Mouse (Mus musculus): ENCODE results near the gene Syt10. TPM values are rescaled to one million over a fixed set of nuclear protein-coding genes. Genes with fewer than 3 reads are reported as not detected.
"Not testable (repeated sequence)": the region's sequence is repeated elsewhere in the genome, so short reads cannot be mapped to it uniquely, and the experiment has no call there.

Syt10 gene
- not detected in 2 replicates for polyA plus RNA-seq (2014; fragmentation: Nextera tagmentation; extraction: Ambion mirVana)

DNA sequence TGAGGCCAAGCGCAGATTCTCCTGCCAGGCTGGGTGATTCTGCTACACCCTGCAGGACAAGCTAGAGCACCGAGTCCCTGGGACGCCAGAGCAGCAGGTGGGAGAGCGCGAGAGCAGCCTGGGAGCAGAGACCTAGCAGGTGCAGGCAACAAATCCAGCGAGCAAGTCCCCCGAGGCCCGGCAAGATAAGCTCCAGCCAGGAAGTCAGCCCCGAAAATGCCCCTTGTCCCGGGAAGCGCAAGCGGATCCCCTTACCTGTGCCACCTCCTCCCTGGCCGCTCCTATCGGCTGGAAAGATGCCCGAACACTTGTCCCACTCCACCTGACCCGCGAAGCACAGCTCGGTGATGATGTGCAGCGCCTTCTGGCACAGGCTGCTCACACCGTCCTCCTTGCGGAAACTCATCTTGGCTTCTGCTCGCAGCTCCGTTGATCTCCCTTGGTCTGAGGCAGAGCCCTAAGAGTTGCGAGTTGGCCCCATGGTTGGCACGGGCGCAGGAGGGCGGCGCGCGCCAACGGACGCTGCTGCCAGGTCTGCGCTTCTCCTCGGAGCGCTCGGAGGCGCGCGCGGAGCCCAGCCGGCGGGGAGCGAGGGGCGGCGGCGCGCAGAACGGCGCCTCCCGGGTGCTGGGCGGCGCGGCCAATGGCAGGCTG is at the start of gene Syt10:
TSS of gene Syt10 (minus strand) at position 497 of the 654 bp plus-strand sequence.
- 1% methylated on average over 53 of the region's 53 CpGs for WGBS
- Histone ChIP-seq H3K27me3 (ENCODE audit: control insufficient read depth, insufficient read depth, low read length) (peaks cover 37% of the 10 kb centered on the region), H3K4me2 (replicated peaks; ENCODE audit: low read depth, low read length) (peak within 1 kb of the TSS; percentile 69), H3K4me3 (ENCODE audit: low read length) (peak within 1 kb of the TSS; percentile 43), H3K9me3 (ENCODE audit: control insufficient read depth, low read length) (no peaks in the 10 kb centered on the region), H3K36me3 (ENCODE audit: control insufficient read depth, insufficient read depth, low read length) (no peaks in the 10 kb centered on the region), H3K4me1 (ENCODE audit: control insufficient read depth, insufficient read depth, low read length) (no peaks in the 10 kb centered on the region), H3K27ac (ENCODE audit: low read depth, low read length) (no peak within 1 kb of the TSS), H3K9ac (ENCODE audit: low read depth, low read length) (no peak within 1 kb of the TSS)
- peak; percentile 77; the same call in 1 of the 2 replicates for ATAC-seq (ENCODE audit: low FRiP score, low TSS enrichment)

DNA sequence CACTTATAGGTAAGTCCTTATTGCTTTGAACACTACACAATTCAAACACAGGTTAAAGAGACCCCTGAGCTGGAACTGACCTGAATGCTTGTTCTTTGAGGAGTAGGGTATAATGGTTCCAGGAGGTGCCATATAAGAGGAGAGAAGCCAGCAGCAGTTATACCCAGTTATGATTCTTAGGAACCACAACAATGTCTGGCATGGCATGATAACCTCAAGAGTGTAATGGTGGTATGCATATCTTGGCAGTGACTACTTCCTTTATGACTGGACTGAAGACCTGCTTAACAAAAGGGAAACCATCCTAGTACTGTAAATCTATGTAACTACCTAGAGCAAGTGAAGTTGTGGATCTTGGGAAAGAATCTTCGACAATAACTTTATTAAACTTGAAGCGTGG is 42.1 kb upstream of the Syt10 start:
- ATAC-seq (ENCODE audit: low FRiP score, low TSS enrichment) = no peak
- no peaks in the 10 kb centered on the region for H3K4me1 ChIP-seq (ENCODE audit: control insufficient read depth, insufficient read depth, low read length)
- H3K27me3 ChIP-seq (ENCODE audit: control insufficient read depth, insufficient read depth, low read length) = no peaks in the 10 kb centered on the region
- WGBS = 93% methylated on average over 2 of the region's 2 CpGs
- no peak overlapping the region for H3K4me3 ChIP-seq (ENCODE audit: low read length)
- H3K9me3 ChIP-seq (ENCODE audit: control insufficient read depth, low read length) = no peaks in the 10 kb centered on the region
- H3K9ac ChIP-seq (ENCODE audit: low read depth, low read length) = no peak overlapping the region
- H3K36me3 ChIP-seq (ENCODE audit: control insufficient read depth, insufficient read depth, low read length) = no peaks in the 10 kb centered on the region
- no peak overlapping the region for H3K27ac ChIP-seq (ENCODE audit: low read depth, low read length)
- no peak overlapping the region for H3K4me2 ChIP-seq (replicated peaks; ENCODE audit: low read depth, low read length)

DNA sequence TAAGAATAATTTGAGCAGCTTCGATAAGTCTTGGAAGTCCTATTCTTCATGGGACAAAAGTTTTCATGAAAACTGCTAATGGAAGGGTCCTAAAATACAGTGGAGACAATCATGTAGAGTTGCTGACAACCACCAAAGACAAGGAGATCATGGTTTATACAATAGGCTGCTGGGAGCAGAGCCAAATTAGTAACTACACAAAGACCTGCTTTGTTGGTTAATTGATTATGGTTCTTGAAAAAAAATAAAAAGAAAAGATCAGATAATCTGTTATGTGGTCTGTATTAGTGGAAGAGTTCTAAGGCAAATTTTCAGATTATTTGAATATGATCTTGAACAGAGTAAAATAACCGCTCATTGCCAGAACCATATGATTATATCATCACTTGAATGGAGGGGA is 37.3 kb upstream of the Syt10 start:
- no peak overlapping the region for H3K27ac ChIP-seq (ENCODE audit: low read depth, low read length)
- H3K4me1 ChIP-seq (ENCODE audit: control insufficient read depth, insufficient read depth, low read length) = no peaks in the 10 kb centered on the region
- H3K9ac ChIP-seq (ENCODE audit: low read depth, low read length) = no peak overlapping the region
- H3K27me3 ChIP-seq (ENCODE audit: control insufficient read depth, insufficient read depth, low read length) = no peaks in the 10 kb centered on the region
- 96% methylated on average over 2 of the region's 2 CpGs for WGBS
- H3K4me2 ChIP-seq (replicated peaks; ENCODE audit: low read depth, low read length) = no peak overlapping the region
- ATAC-seq (ENCODE audit: low FRiP score, low TSS enrichment) = no peak
- no peaks in the 10 kb centered on the region for H3K36me3 ChIP-seq (ENCODE audit: control insufficient read depth, insufficient read depth, low read length)
- H3K4me3 ChIP-seq (ENCODE audit: low read length) = no peak overlapping the region
- H3K9me3 ChIP-seq (ENCODE audit: control insufficient read depth, low read length) = no peaks in the 10 kb centered on the region

DNA sequence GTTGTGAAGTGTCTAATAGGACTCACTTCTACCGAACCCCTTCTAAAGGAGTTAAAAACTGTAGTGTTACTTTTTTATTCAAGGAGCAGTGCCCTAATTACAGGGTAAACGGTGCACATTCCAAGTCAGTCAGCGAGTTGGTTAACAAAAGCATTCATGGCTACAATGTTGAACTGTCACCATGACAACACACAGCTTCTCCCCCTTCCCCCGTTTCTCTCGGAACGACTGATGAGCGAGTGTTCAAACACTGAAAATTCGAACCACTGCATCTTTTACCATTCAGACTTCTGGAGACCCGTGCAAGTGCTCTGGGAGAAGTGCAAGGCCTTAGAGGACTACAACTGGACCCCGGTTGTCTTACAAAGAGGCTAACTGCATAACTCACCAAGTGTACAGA is 25.6 kb downstream of the Syt10 start:
- Histone ChIP-seq H3K4me1 (ENCODE audit: control insufficient read depth, insufficient read depth, low read length) (no peaks in the 10 kb centered on the region), H3K36me3 (ENCODE audit: control insufficient read depth, insufficient read depth, low read length) (no peaks in the 10 kb centered on the region), H3K27ac (ENCODE audit: low read depth, low read length) (no peak overlapping the region), H3K9ac (ENCODE audit: low read depth, low read length) (no peak overlapping the region), H3K9me3 (ENCODE audit: control insufficient read depth, low read length) (no peaks in the 10 kb centered on the region), H3K4me3 (ENCODE audit: low read length) (no peak overlapping the region), H3K27me3 (ENCODE audit: control insufficient read depth, insufficient read depth, low read length) (no peaks in the 10 kb centered on the region), H3K4me2 (replicated peaks; ENCODE audit: low read depth, low read length) (no peak overlapping the region)
- WGBS = 73% methylated on average over 10 of the region's 10 CpGs
- no peak for ATAC-seq (ENCODE audit: low FRiP score, low TSS enrichment)

DNA sequence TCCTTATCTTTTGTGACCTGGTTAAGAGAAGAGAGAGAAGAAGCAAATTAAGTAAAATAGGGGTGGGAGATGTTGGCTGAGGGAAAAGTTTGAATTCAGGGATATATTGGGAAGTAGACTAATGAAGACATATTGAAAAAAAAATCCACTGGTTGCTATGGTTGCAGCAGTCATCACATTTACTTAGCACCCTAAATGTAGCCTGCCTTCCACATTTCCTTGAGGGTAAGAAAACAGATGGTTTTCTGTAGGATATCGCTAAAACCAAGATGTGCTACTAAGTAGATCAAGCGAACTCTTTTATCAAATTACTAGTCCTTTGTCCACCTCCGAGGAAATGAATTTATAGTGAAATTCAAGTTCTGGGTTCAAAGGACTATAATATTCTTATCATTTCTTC is 37.2 kb downstream of the Syt10 start:
- 96% methylated on average over 3 of the region's 3 CpGs for WGBS
- no peak for ATAC-seq (ENCODE audit: low FRiP score, low TSS enrichment)
- Histone ChIP-seq H3K27ac (ENCODE audit: low read depth, low read length) (no peak overlapping the region), H3K36me3 (ENCODE audit: control insufficient read depth, insufficient read depth, low read length) (no peaks in the 10 kb centered on the region), H3K4me1 (ENCODE audit: control insufficient read depth, insufficient read depth, low read length) (no peaks in the 10 kb centered on the region), H3K4me2 (replicated peaks; ENCODE audit: low read depth, low read length) (no peak overlapping the region), H3K9me3 (ENCODE audit: control insufficient read depth, low read length) (no peaks in the 10 kb centered on the region), H3K27me3 (ENCODE audit: control insufficient read depth, insufficient read depth, low read length) (no peaks in the 10 kb centered on the region), H3K4me3 (ENCODE audit: low read length) (no peak overlapping the region), H3K9ac (ENCODE audit: low read depth, low read length) (no peak overlapping the region)

DNA sequence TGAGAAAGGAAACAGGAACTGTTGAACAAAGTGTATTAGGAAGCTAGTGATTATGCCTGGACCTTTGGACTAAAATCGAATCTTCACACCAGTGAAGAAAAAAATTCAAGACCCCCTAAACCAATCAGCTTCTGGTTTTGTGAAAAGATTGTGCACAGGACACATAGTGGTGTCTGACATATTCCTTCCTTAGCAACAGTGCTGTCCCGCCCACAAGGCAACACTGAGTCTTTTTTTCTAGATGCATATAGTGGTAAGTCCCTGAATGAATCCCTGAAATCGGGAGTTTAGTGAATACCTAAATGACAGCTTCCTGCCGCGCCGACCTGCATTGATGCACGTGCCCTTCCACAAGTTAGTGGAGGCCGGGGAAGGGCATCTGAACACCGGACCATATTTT is 61.7 kb downstream of the Syt10 start:
- Histone ChIP-seq H3K27me3 (ENCODE audit: control insufficient read depth, insufficient read depth, low read length) (no peaks in the 10 kb centered on the region), H3K36me3 (ENCODE audit: control insufficient read depth, insufficient read depth, low read length) (no peaks in the 10 kb centered on the region), H3K4me2 (replicated peaks; ENCODE audit: low read depth, low read length) (no peak overlapping the region), H3K4me3 (ENCODE audit: low read length) (no peak overlapping the region), H3K27ac (ENCODE audit: low read depth, low read length) (no peak overlapping the region), H3K9ac (ENCODE audit: low read depth, low read length) (no peak overlapping the region), H3K4me1 (ENCODE audit: control insufficient read depth, insufficient read depth, low read length) (no peaks in the 10 kb centered on the region), H3K9me3 (ENCODE audit: control insufficient read depth, low read length) (no peaks in the 10 kb centered on the region)
- WGBS = 77% methylated on average over 9 of the region's 9 CpGs
- ATAC-seq (ENCODE audit: low FRiP score, low TSS enrichment) = no peak

DNA sequence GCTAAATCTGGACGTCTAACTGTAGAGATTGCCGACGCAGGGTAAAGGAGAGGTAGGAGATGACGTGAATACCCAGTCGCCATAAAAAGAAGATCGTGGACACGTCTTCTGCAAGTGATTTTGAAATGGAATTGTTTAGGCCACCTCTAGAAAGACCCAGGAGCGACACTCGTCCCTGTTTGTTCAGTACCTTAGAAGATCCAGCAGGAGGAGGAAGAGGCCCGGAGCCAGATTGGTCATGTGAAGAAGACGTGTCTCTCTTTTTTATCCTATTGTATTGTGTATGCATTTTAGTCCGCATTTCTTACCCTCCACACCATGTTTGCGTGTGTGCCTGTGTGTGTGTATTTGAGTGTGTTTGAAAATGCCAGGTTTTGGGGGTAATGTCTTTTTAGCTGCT is 75.6 kb downstream of the Syt10 start:
- H3K4me1 ChIP-seq (ENCODE audit: control insufficient read depth, insufficient read depth, low read length); H3K4me3 ChIP-seq (ENCODE audit: low read length); H3K27me3 ChIP-seq (ENCODE audit: control insufficient read depth, insufficient read depth, low read length); ATAC-seq (ENCODE audit: low FRiP score, low TSS enrichment); H3K36me3 ChIP-seq (ENCODE audit: control insufficient read depth, insufficient read depth, low read length); H3K9ac ChIP-seq (ENCODE audit: low read depth, low read length); H3K27ac ChIP-seq (ENCODE audit: low read depth, low read length); H3K4me2 ChIP-seq (replicated peaks; ENCODE audit: low read depth, low read length); H3K9me3 ChIP-seq (ENCODE audit: control insufficient read depth, low read length): not testable (repeated sequence)
- 95% methylated on average over 9 of the region's 13 CpGs for WGBS

DNA sequence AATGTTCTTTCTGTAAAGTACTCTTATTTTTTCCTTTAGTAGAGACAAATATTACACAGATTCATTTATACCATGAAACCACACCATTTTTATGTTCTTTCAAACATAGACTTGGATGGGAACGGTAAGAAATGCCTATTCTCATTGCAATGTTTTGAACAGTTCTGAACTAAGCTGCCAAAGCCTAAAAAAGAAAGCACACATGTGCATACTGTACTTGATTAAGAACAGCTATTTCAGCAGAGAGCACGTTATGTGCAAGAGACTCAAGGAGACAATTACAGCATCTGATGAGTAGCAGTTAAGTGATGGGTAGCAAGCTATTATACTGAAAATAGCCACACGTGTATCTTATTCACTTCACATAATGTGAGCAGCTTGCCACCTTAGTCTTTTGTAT is 108.0 kb downstream of the Syt10 start:
- no peak overlapping the region for H3K9ac ChIP-seq (ENCODE audit: low read depth, low read length)
- WGBS = 81% methylated on average over 3 of the region's 3 CpGs
- ATAC-seq (ENCODE audit: low FRiP score, low TSS enrichment) = no peak
- no peak overlapping the region for H3K4me2 ChIP-seq (replicated peaks; ENCODE audit: low read depth, low read length)
- no peak overlapping the region for H3K27ac ChIP-seq (ENCODE audit: low read depth, low read length)
- no peaks in the 10 kb centered on the region for H3K4me1 ChIP-seq (ENCODE audit: control insufficient read depth, insufficient read depth, low read length)
- H3K9me3 ChIP-seq (ENCODE audit: control insufficient read depth, low read length) = no peaks in the 10 kb centered on the region
- no peaks in the 10 kb centered on the region for H3K27me3 ChIP-seq (ENCODE audit: control insufficient read depth, insufficient read depth, low read length)
- no peak overlapping the region for H3K4me3 ChIP-seq (ENCODE audit: low read length)
- H3K36me3 ChIP-seq (ENCODE audit: control insufficient read depth, insufficient read depth, low read length) = no peaks in the 10 kb centered on the region

Data from kidney, embryonic 14.5 days (tissue).